Comparison of ENCODE assay signal across 8 mouse cellular contexts in genomic region chr2:35767834-35768537, GRCm38 (mm10).
DNase-seq lines count a peak whose midpoint lies in the region.

No protein-coding gene starts in this region.

- DNase-seq in cerebellum, adult 9-11 months, result peak; percentile 31
- no peak for DNase-seq in cerebellum, postnatal 4 days (ENCODE audit: low spot score in 2 of 2)
- peak; percentile 73 to 84 for DNase-seq in left cerebral cortex, adult 18-20 months (ENCODE audit: low spot score in 2 of 2)
- no peak for DNase-seq in left cerebral cortex, postnatal 10 days (ENCODE audit: extremely low spot score in 1 of 2, low spot score in 2 of 2)
- DNase-seq in kidney, postnatal 25 days, result peak; percentile 40 to 57
- peak; percentile 47 for DNase-seq in right cerebral cortex, postnatal 14 days
- DNase-seq in thymus, postnatal 14 days, result no peak
- no peak for DNase-seq in thymus, postnatal 25 days

- intact Hi-C loops in left cerebral cortex, postnatal 10 days (cut with DNase I), result no loop called here

Comparison
In these comparisons a context has a peak if more than half of its experiments do, and no peak if none do; other contexts are left out.
1. DNase-seq: peak in cerebellum, adult 9-11 months (single experiment), left cerebral cortex, adult 18-20 months (2 of 2), kidney, postnatal 25 days (2 of 2) and right cerebral cortex, postnatal 14 days (single experiment); none in cerebellum, postnatal 4 days (0 of 2), left cerebral cortex, postnatal 10 days (0 of 2), thymus, postnatal 14 days (single experiment) and thymus, postnatal 25 days (single experiment).